Comparison of ENCODE assay signal across 9 mouse cellular contexts in genomic region chr7:82175327-82175721, GRCm38 (mm10). TPM values are rescaled to one million over a fixed set of nuclear protein-coding genes. Genes with fewer than 3 reads are reported as not detected.
DNase-seq lines count a peak whose midpoint lies in the region; ATAC-seq and TF ChIP-seq lines count a peak whose summit lies in the region.
"Had no signal": no experiment of that assay in that cellular context is flagged by ENCODE, and none has a peak within 500 bp of the region (broad histone marks: within the 10 kb centered on the region; RNA-seq: fewer than 3 reads in every experiment).

No protein-coding gene starts in this region.

- intact Hi-C loops in gastrocnemius, postnatal 14 days (cut with DNase I; ENCODE audit: low total_unique reads): no loop called here

- WGBS in limb, embryonic 15.5 days: 1% methylated on average over 16 of the region's 16 CpGs
- 4% methylated on average over 16 of the region's 16 CpGs for WGBS in stomach, postnatal 0 days

- no peak for ATAC-seq in limb, embryonic 15.5 days (ENCODE audit: insufficient number of reproducible peaks, low FRiP score, low TSS enrichment, low read depth)
- no peak for ATAC-seq in stomach, postnatal 0 days (ENCODE audit: low FRiP score, low TSS enrichment)

- H3K9me3 ChIP-seq in limb, embryonic 15.5 days: no peaks in the 10 kb centered on the region
- no peaks in the 10 kb centered on the region for H3K9me3 ChIP-seq in stomach, postnatal 0 days (ENCODE audit: control insufficient read depth, low read length)

- no peak for TF ChIP-seq CTCF in testis, adult 2 months (IDR thresholded peaks at IDR 0.05; ENCODE audit: control insufficient read depth, insufficient read depth, insufficient replicate concordance, low read depth, low read length)
- TF ChIP-seq CTCF in stomach, postnatal 0 days (IDR thresholded peaks at IDR 0.05; ENCODE audit: low read depth): no peak

- peak overlapping the region; percentile 92 for H3K27ac ChIP-seq in testis, adult 2 months (ENCODE audit: control insufficient read depth, insufficient read depth, low read depth, low read length)
- H3K27ac ChIP-seq in limb, embryonic 15.5 days: no peak overlapping the region
- H3K27ac ChIP-seq in stomach, postnatal 0 days (replicated peaks): no peak overlapping the region

- TF ChIP-seq EP300 in stomach, postnatal 0 days (optimal IDR thresholded peaks at IDR 0.05): no peak

- peaks cover 4% of the 10 kb centered on the region for H3K36me3 ChIP-seq in testis, adult 2 months (ENCODE audit: control insufficient read depth, insufficient read depth, low read length)
- H3K36me3 ChIP-seq in limb, embryonic 15.5 days: no peaks in the 10 kb centered on the region
- H3K36me3 ChIP-seq in stomach, postnatal 0 days (ENCODE audit: control insufficient read depth, insufficient read depth, low read length): no peaks in the 10 kb centered on the region

- H3K4me3 ChIP-seq in testis, adult 2 months (ENCODE audit: control insufficient read depth, low read depth, low read length): peak overlapping the region; percentile 91
- peak overlapping the region; percentile 76 for H3K4me3 ChIP-seq in limb, embryonic 15.5 days
- H3K4me3 ChIP-seq in stomach, postnatal 0 days (ENCODE audit: low read depth, low read length): peak overlapping the region; percentile 56

- no peaks in the 10 kb centered on the region for H3K27me3 ChIP-seq in testis, adult 2 months (ENCODE audit: control insufficient read depth, insufficient read depth, low read length)
- H3K27me3 ChIP-seq in limb, embryonic 15.5 days: 0 out of 2 replicates have a peak, but pooled peaks cover 3% of the 10 kb centered on the region
- H3K27me3 ChIP-seq in stomach, postnatal 0 days (ENCODE audit: control insufficient read depth, insufficient read depth, low read length): no peaks in the 10 kb centered on the region

- H3K9ac ChIP-seq in limb, embryonic 15.5 days: peak overlapping the region; percentile 54
- H3K9ac ChIP-seq in stomach, postnatal 0 days (ENCODE audit: low read length): no peak overlapping the region; the same call in 1 of the 2 replicates

- H3K4me2 ChIP-seq in limb, embryonic 15.5 days: peak overlapping the region; percentile 95
- H3K4me2 ChIP-seq in stomach, postnatal 0 days (replicated peaks; ENCODE audit: low read depth): peak overlapping the region; percentile 94

- H3K4me1 ChIP-seq in testis, adult 2 months (ENCODE audit: control insufficient read depth, insufficient read depth, low read length): peaks cover 3% of the 10 kb centered on the region
- H3K4me1 ChIP-seq in limb, embryonic 15.5 days: peaks cover 16% of the 10 kb centered on the region; the same call in 1 of the 2 replicates
- 0 out of 2 replicates have a peak, but pooled peaks cover 3% of the 10 kb centered on the region for H3K4me1 ChIP-seq in stomach, postnatal 0 days (replicated peaks; ENCODE audit: control insufficient read depth, insufficient read depth)

- TF ChIP-seq POLR2A in testis, adult 2 months (IDR thresholded peaks at IDR 0.05; ENCODE audit: control insufficient read depth, low read depth, low read length): no peak

- peak; percentile 6 for DNase-seq in embryo, embryonic 10 days (ENCODE audit: low spot score)
- DNase-seq in embryo, embryonic 9.5 days (ENCODE audit: extremely low spot score): no peak
- no peak for DNase-seq in testis, postnatal 14 days (ENCODE audit: low spot score)
- no peak for DNase-seq in stomach, postnatal 0 days (ENCODE audit: low spot score)
- DNase-seq in spleen, postnatal 14 days (ENCODE audit: low spot score in 2 of 2): no peak
- no peak for DNase-seq in gastrocnemius, postnatal 14 days

RNA-seq across cellular contexts. Expression of gene Sh3gl3, which starts 1.7 kb away (rescaled TPM):
- polyA plus RNA-seq in testis, adult 2 months (2012; rRNA removed): 72.9 and 81.4 TPM in 2 replicates
- 9.2 and 10.4 TPM in 2 replicates for polyA plus RNA-seq in limb, embryonic 15.5 days (2015; fragmentation: Nextera tagmentation; extraction: Ambion mirVana)
- 4.0 and 4.9 TPM in 2 replicates for polyA plus RNA-seq in stomach, postnatal 0 days (2015; fragmentation: Nextera tagmentation; extraction: Ambion mirVana)
- 1 to 10 TPM in 1 of 2 experiments, under 1 TPM in 1; 0.89 to 1.9 TPM for total RNA-seq in gastrocnemius, postnatal 14 days (2021)
- total RNA-seq: common myeloid progenitor, adult 5-6 weeks had no signal
